Mouse (Mus musculus) gastrocnemius, adult 2 months (tissue): ENCODE results near the gene Ube2q1. TPM values are rescaled to one million over a fixed set of nuclear protein-coding genes. Genes with fewer than 3 reads are reported as not detected.

Experiments
- DNase-seq: peaks from one replicate; pipeline ENCODE4 v3.0.0; 2022
- H3K27ac ChIP-seq: fragments of 200-600 bp; 2 replicates; pipeline ENCODE4 v1.8.1; 2022; ENCODE audit warnings: mild to moderate bottlenecking
- H3K4me3 ChIP-seq: fragments of 200-600 bp; 2 replicates; pipeline ENCODE4 v1.8.1; 2022; ENCODE audit warnings: mild to moderate bottlenecking, moderate library complexity
- CTCF ChIP-seq: fragments of 200-600 bp; IDR thresholded peaks from 2 replicates; pipeline ENCODE4 v1.8.1; 2022; ENCODE audit warnings: antibody characterized with exemption, mild to moderate bottlenecking, moderate library complexity
- intact Hi-C: fragments of 180-260 bp; cut with DNase I; formaldehyde crosslinking; loops from one replicate; pipeline ENCODE4 v1.15.1; 2025
- long read RNA-seq, 2 experiments: library from polyadenylated mRNA; stranded (forward); transcript quantifications; one replicate each; pipeline ENCODE4 v2.0.0; 2021
- total RNA-seq, 2 experiments: library from RNA; stranded (reverse); gene quantifications; 2 replicates each; pipeline ENCODE4 v1.2.3; 2021

Gene Ube2q1
- 10 to 100 TPM; 14.2 to 15.9 TPM for total RNA-seq
- long read RNA-seq, experiment 1, transcript Ube2q1-201 (13 exons, 3,077 nt) = major isoform, 35 of 42 reads
- long read RNA-seq, experiment 1, partial matches to known transcripts = 1 of 42 reads
- long read RNA-seq, experiment 1, other reads (novel, unspliced or antisense) = 6 of 42 reads
- long read RNA-seq, experiment 2, transcript Ube2q1-201 (13 exons, 3,077 nt) = major isoform, 34 of 42 reads
- long read RNA-seq, experiment 2, partial matches to known transcripts = 1 of 42 reads
- long read RNA-seq, experiment 2, other reads (novel, unspliced or antisense) = 7 of 42 reads

DNA sequence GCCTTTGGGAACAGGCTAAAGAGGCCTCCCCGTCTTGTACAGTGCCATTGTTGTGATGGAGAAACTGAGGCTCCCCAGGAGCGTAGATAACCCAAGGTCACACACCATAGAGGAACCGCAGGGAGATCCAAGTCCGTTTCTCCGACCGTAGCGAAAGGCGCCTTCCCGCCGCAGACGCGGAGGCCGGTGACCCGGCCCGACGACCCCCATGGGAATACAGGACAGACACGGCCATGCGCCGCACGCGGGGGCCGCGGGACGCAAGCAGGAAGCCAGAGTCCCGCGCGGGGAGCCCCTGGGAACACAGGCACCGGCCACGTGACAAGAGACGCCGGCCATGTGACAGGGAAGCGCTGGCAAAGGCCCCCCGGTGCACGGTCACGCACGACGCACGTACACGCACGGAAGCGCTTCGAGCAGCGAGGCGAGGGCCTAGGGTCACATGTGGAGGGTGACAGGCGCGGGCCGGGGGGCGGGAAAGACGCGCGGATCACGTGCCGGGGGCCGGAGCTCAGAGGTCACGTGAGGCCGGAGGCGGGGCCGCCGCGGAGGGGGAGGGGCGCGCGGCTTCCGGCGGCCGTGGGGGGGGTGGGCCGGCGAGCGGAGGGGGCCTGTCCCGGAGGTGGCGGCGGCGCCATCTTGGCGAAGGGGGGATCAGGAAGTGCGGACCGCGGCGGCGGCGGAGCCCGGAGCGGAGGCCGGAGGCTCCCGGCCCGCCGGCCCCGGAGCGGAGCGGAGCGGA is at the start of gene Ube2q1:
TSS of gene Ube2q1 (plus strand) at position 649 of the 742 bp plus-strand sequence.
- DNase-seq = peak; percentile 98
- H3K4me3 ChIP-seq = peak within 1 kb of the TSS; percentile 84
- TF ChIP-seq CTCF = no peak
- intact Hi-C loops = loop anchor here (2.0 to 10.0 kb wide), 4 partner anchors 42 to 302 kb away; partner anchors contain the start of genes Adar and Tpm3
- peak within 1 kb of the TSS; percentile 98 for H3K27ac ChIP-seq

DNA sequence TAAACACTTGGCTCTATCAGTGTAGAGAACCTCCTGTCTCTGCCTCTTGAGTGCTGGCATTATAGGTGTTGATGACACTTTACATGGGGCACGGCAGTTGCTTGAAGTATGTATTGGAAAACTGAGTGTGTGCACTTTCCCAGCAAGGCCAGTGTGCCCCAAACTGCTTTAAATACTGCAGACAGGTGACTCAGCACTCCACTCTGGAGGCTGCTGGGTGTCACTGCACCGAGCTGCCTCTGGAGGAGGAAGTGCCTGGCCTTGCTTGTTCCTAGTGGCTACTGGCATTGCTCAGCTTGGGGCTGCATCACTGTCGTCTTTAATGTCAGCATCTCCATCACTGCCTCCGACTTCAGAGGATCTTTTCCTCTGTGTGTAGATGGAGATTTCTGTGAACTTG is 46.4 kb upstream of the Ube2q1 start:
- peak; percentile 37; the same call in 1 of the 2 replicates for TF ChIP-seq CTCF
- no peak overlapping the region for H3K27ac ChIP-seq
- no peak for DNase-seq

DNA sequence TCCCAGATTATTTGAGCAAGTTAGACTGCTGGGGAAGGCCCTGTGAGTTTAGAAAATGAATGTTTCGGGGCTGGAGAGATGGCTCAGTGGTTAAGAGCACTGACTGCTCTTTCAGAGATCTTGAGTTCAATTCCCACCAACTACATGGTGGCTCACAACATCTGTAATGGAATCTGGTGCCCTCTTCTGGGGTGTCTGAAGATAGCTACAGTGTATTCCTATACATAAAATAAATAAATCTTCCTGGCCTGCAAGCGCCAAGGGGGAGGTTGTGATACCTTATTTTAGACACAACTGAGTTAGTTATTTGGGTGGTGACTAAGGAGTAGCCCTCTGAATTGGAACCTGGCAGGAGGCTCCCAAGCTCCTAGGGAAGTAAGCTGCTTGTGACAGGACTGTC is 44.6 kb upstream of the Ube2q1 start:
- intact Hi-C loops = no loop called here
- no peak overlapping the region for H3K4me3 ChIP-seq
- no peak overlapping the region for H3K27ac ChIP-seq
- no peak for DNase-seq
- TF ChIP-seq CTCF = no peak

More for the DNA sequence above, 46.4 kb upstream of the Ube2q1 start:
- intact Hi-C loops = no loop called here
- H3K4me3 ChIP-seq = no peak overlapping the region

DNA sequence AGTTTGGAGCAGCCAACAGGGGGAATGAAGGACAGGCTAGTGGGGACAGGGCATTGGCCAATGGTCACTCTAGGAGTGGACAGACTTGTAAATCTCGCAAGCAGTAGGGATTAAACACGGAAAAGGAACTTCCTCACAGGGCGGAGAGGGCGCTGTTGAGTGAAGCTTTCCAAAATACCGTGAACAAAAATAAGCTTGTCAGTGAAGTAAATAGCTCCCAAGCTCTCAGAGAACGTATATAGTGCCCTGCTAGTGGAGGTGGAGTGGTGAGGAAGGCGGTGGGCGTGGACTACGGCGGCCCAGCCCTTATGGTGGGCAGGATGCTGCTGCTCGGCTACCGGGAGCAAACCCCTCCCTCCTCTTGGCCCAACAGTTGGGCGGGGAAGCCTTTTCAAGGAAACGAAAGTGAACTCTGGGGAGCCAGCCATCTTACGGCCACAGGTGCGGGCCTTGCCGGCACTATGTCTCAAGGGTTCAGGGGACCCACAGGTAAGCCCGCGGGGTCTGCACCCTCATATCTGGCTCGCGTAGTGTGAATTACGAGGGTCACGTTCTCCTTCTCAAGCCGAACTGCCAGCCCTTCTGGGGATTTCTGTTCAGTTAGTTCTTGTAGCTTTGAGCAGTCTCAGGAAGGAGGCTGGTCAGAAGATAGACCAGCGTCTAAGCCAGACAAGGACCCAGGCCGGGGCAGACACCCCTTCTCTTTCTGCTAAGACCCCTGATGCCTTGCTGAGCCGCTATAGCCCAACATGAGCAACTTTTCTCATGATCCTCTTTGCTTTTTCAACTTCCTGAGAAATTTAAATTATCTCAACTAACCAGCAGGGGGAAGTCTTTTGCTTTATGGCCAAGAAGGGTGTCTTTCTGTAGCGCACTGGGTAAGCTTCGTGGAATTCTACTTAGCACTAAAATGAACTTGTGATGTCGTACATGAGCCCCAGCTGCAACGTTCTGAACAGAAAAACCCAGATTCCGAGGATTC is 42.8 kb upstream of the Ube2q1 start:
- peak overlapping the region; percentile 88 for H3K27ac ChIP-seq
- H3K4me3 ChIP-seq = peak overlapping the region; percentile 77

DNA sequence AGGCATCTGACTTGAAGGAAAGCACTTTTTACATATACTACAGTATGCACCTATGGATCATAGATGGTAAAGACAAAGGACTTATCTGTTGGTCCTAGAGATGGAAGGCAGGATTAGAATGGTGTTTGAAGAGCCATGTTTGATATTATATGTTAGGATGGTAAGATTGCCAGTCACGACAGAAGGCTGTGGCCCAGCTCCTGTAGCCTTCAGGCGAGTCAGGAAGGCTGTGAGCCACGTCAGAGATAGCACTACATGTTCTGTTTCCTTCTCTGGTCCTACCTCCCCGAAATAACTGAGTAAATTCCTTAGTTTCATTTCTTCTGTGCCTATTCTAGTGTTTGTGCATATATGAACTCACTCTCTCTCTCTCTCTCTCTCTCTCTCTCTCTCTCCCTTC is 41.3 kb upstream of the Ube2q1 start:
- no peak for TF ChIP-seq CTCF
- Histone ChIP-seq H3K4me3 (no peak overlapping the region), H3K27ac (no peak overlapping the region)
- DNase-seq = no peak
- intact Hi-C loops = loop anchor here (5.0 kb wide), 1 partner anchor 125 kb away; no protein-coding TSS in a partner anchor

More for the DNA sequence above, 42.8 kb upstream of the Ube2q1 start:
- peak; percentile 59 for TF ChIP-seq CTCF
- intact Hi-C loops = loop anchor here (2.0 to 5.0 kb wide), 3 partner anchors 16 to 127 kb away; partner anchors contain the start of genes Adar and Ube2q1
- DNase-seq = peak; percentile 89

GRCm38 (mm10) chr3:89738509-89738908 is 34.9 kb upstream of the Ube2q1 start:
- TF ChIP-seq CTCF = no peak
- H3K27ac ChIP-seq = no peak overlapping the region
- intact Hi-C loops = no loop called here
- H3K4me3 ChIP-seq = no peak overlapping the region
- DNase-seq = no peak

DNA sequence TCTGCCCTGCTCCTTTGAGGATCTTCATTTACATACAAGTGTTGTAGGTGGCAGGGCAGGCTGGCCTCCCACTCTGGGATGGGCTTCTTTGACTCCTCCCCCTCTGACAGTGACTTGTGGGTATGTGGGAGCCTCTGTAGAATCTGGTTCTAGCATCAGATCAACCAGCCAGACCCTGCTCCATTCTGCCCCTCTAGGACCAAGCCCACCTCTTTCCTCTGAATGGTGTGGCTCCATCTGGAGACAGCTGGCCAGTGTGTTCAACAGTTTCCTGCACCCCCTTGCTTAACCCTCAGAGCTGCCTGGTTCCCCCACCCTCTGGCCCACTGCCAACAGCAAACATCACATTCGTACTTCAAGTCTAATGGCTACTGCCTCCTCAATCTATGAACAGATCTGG is 21.1 kb upstream of the Ube2q1 start:
- H3K4me3 ChIP-seq = no peak overlapping the region
- no peak overlapping the region for H3K27ac ChIP-seq
- no peak for DNase-seq
- TF ChIP-seq CTCF = no peak
- intact Hi-C loops = no loop called here

DNA sequence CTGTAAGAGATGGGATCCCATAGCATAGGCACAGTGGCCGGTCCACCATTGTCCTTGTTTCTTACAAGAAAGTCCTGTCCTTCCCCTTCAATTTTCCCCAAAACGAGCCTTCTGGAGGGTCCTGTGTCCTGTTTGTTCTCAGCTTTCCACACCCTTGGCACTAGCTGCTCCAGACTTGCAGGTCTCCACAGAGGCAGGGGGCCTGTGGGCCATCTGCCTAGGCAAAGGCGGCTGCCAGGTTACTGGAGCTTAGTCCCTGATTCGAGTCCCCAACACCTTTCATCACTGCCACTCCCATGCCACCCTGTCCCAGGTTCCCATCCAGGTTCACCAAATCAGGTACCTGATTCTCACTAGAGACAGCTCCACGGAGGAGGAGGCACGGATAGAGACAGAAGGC is 18.1 kb upstream of the Ube2q1 start:
- Histone ChIP-seq H3K4me3 (no peak overlapping the region), H3K27ac (no peak overlapping the region)
- DNase-seq = no peak
- intact Hi-C loops = no loop called here
- no peak for TF ChIP-seq CTCF

GRCm38 (mm10) chr3:89757851-89758250 is 15.6 kb upstream of the Ube2q1 start:
- Histone ChIP-seq H3K27ac (no peak overlapping the region), H3K4me3 (no peak overlapping the region)
- intact Hi-C loops = no loop called here
- TF ChIP-seq CTCF = no peak
- DNase-seq = no peak

GRCm38 (mm10) chr3:89759786-89760185 is 13.6 kb upstream of the Ube2q1 start:
- no peak for TF ChIP-seq CTCF
- intact Hi-C loops = no loop called here
- no peak overlapping the region for H3K27ac ChIP-seq
- DNase-seq = no peak
- H3K4me3 ChIP-seq = no peak overlapping the region

DNA sequence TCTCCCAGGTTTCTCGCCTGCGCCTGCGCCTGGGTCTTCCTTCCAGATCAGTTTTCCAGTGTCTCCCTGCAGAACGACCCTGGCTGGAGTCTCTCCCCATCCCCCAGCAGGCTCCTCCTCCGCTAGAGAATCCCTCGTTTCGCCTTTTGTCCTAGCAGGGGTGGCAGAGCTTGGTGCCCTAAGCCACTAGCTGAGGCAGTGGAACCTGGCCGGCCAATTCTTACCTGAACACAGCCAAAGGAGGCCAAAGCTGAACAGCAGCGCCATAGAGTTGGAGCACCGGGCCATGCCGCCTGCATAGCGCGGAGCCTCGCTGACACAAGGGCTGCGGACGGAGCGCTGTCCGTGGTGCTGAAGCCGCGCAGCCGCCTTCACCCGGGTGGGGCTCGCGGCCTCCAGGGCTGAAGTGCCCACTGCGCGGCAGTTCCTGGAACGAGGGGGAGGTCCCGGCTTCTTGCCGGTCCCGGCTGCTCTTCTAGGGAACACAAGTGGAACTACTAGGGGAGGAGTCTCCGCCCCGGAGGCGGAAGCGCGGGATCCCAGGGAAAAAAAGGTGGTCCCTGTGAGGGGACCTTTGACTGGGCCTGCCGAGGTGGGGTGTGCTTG is 9.2 kb upstream of the Ube2q1 start, which contains the start of gene Chrnb2:
TSS of gene Chrnb2 (minus strand) at position 514 of the 606 bp plus-strand sequence.
- no peak within 1 kb of the TSS for H3K27ac ChIP-seq
- peak; percentile 83 for DNase-seq
- no peak within 1 kb of the TSS for H3K4me3 ChIP-seq
- intact Hi-C loops = no loop called here
- no peak for TF ChIP-seq CTCF

DNA sequence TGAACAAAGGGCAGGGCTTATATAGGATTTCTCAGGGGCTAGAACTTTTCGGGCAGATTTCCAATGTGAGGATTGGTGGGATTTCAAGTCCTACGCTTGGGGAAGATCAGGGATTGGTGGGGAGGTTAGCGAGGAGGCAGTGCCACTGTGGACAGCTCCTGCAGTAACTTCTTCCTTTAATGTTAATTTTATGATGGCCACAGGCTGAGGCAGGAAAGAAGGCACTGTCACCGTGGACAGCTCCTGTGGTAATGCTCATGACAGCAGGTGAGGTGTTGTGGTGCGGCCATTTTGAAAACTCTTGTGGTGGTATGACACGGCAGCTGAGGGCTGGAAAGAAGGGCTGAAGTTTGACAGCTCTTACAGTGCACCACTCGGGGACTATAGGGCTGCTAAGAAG is 3.8 kb upstream of the Ube2q1 start:
- intact Hi-C loops = no loop called here
- DNase-seq = no peak
- Histone ChIP-seq H3K4me3 (no peak overlapping the region), H3K27ac (no peak overlapping the region)
- TF ChIP-seq CTCF = no peak
